Mouse (Mus musculus) heart, adult 9 months (tissue): ENCODE measurements at regions not wholly inside any gene's neighbourhood (a gene's known extent, or its start where the extent isn't known, plus 50 kb on each side); places are given as distances from the start of the nearest gene placed in this dataset.

Experiments
- DNase-seq, 2 experiments: peaks; one replicate each; pipeline ENCODE4 v3.0.0; 2022; ENCODE audit warnings: low spot score in 2 of 2

DNA sequence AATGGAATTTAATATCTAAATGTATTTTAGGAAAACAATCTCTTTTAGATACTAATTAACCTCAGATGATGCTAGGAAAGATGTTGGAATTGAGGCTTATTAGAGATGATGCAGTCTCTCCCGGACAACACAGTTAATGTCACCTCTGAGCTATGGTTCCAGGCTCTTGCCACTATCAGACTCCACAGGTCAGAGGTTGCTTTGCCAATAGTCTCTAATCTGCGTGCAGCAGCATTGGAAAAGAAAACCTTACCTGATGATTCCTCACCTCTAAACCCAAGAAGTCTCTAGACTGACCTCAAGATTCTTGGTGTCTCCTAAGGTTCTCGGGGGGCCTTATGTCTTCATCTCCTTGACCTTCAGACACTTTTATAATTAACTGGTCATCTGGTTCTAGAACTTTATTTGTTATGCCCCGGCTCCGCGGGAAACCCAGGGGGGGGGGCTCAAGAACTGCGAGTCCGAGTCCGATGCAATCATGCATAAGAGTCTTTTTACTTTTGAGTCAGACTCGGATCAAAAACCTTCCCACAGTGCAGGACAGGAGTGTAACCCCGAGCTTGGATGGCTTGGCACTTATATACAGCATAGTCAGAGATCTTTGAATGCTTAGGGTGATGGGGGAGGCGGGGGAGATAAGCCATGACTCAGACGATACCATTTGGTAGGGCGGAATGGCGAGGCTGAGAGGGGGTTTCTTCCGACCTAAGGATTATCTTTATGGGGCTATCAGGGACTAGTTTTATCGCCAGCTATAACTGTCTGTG is 626.9 kb downstream of the Zfp706 start:
- DNase-seq, result no peak

GRCm38 (mm10) chr15:36378640-36379039 is 628.9 kb downstream of the Zfp706 start:
- no peak for DNase-seq

- DNase-seq, result no peak
Observed at GRCm38 (mm10) chr15:36376551-36376950, 631.0 kb downstream of the Zfp706 start.

DNA sequence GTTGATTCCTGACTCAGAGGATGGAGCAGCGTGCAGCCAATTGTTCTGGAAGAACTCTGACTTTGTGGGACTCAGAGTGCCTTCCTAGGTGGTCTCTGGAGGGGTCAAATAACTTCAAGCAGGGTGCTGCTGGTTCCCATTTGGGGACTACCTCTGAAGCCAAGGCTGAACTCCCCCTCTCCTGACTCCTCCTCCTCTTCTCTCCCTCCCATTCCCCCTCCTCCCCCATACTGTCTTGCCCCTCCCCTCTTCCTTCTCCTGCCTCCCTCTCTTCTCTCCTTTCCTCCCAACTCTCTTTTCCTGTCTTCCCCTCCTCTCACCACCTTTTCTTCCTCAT is 632.1 kb downstream of the Zfp706 start:
- no peak for DNase-seq

GRCm38 (mm10) chr15:36374732-36375548 is 632.6 kb downstream of the Zfp706 start:
- peak; percentile 36 to 40 for DNase-seq

DNA sequence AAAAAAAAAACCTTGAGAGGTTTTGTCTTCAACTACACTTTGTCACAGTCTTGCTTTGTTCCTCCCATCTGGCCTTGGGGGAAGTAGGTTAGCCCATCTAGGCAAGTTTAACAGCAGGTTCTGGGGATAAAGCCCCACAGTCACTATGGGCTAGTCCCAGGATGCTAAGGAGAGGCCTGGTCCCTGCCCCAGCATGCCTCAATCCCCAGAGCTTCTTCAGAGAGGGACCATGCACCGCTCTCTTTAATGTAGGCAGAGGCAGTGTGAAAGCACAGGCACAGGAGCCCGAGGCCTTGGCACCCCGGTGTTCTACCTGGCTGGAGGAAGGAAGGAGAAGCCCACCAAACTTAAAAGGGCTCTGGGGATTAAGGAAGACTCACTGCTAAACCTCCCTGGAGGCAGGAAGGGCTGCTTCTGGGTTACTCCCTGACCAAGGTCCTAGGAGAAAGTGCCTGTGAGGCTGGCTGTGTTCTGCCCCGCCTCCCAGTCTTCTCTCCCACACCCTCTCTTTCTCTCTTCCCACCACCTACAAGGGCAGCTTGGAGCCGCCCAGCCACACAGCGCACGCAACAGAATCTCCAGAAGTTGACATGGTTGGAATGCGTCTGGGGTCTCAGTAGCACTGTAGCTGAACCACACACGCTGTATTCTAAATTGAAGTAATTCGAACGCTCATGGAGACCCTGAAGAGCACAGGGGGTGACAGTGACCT is 633.5 kb downstream of the Zfp706 start:
- no peak for DNase-seq

- no peak for DNase-seq
Observed at GRCm38 (mm10) chr15:36373481-36373880, 634.1 kb downstream of the Zfp706 start.

DNA sequence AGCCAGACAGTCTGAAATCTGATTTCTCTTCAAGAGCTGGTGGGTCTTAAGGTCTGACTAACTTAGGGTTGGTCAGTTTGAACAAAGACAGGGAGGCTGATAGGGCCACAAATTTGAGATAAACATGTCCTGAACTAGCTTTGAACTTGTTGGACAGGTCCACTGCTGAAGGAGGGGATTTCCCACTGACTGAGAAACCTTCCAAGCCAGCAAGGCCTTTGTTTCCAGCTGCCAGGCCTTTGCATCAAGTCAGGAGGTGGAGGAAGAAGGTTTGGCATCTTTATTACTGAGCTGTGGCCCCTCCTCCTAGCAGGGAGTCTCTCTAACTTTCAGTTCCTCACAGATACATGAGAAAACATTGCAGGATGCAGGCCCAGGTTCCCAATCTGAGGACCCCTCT is 636.2 kb downstream of the Zfp706 start:
- peak in 1 of 2 experiments; percentile 26 for DNase-seq

DNA sequence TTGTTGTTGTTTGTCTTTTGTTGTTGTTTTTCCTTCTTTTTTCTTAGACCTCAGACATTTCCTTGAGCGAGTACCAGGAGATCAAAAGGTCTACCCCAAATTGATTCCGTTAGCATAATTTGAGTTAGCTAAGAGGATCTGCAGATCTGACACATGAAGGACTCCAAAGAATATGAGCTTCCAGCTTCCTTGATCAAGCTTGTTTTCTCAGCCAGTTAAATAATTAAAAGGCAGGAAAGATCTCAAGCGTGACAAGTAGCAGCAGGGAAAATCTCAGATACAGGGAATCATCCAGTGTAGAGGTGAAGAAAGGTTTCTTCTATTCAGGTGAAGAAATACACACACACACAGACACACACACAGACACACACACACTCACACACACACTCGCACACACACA is 636.7 kb downstream of the Zfp706 start:
- DNase-seq, result no peak

DNA sequence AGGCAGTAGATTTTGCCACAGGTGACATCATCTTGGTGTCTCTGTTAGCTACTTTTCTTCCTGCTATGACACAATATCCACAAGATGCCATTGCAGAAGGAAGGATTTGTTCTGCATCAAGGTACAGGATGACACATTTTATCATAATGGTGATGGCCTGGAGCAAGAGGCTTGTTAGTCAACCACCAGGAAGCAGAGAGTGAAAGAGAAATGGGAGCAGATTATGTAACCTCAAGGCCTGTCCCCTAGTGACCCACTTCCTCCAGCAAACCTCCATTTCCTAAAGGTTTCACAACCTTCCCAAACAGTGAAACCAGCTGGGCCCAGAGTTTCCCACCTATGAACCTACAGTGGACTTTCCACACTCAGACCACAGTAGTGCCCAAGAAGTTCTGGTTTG is 640.3 kb downstream of the Zfp706 start:
- DNase-seq, result no peak

DNA sequence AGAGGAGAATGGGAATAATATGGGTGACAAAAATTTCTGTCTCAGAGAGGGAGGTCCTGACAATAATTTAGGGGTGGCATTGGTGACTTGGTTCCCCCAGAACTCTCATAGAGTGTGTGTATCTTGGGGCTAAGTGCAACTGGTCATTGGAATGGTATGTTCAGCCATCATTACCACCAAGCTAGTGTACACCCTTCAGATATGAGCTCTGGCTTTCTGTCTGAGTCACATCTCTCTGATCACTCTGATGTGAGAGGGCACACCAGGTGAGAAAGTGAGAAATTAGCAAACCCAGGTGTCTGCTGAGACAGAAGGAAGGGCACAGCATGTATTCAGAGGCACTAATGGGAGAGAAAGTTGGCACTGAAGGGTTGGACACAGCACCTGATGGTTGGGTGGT is 642.8 kb downstream of the Zfp706 start:
- DNase-seq, result no peak

GRCm38 (mm10) chr15:36364062-36364461 is 643.5 kb downstream of the Zfp706 start:
- DNase-seq, result peak in 1 of 2 experiments; percentile 25

GRCm38 (mm10) chr15:36362911-36363565 is 644.5 kb downstream of the Zfp706 start:
- no peak for DNase-seq

- DNase-seq, result no peak
Observed at GRCm38 (mm10) chr15:36361522-36362148, 645.9 kb downstream of the Zfp706 start.

- peak; percentile 32 to 44 for DNase-seq
Observed at GRCm38 (mm10) chr15:36360694-36361521, 646.7 kb downstream of the Zfp706 start.

DNA sequence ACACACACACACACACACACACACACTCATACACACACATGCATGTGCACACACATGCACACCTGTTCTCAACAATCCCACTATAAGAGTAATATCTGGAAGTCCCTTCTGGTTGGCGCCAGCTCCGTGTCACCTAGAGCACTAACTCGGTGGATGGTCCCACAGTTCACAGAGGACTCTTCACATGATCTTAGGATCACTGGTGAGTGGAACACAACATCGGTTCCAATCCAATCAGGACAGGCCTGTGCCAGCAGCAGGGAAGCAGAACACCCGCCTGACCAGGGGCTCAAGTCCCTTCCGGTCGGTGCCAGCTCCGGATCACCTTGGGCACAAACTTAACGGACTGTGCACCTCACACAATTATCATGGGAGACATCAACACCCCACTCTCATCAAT is 651.7 kb downstream of the Zfp706 start:
- DNase-seq, result no peak

DNA sequence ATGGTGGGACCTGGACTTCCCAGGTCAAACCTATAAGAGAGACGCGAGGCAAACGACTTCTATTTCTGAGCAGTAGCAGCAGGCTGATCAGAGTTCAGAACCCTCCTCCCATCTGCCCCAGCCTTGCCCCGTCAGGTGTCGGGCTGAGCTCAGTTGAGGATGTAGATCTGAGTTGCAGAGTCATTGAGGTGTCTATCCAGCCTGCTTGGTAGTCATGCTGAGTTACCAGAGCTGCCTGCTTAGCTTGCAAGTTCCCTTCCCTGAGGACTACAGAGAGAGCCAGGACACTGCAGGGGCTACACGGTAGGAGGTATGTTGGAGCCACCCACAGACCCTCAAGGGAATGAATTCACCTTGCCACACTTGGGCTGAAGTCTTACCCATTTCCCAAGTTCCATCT is 653.0 kb downstream of the Zfp706 start:
- no peak for DNase-seq

DNA sequence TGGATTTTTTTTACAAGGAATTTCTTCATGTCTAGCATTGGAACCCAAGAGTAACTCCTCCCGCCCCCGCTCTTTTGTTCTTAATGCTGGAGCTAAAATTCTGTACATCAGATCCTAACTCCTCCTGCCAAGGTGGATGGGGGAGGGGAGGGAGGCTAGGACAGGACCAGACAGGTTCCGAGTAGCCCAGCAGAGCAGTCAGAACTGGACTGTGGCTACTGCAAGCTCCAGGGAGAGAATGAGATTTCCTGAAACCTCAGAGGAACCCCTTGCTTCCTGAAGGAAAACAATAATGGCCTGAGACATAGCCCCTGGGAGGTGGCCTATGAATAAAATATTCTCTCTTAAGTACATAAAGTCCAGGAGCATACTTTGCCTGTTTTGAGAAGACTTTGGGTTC is 653.8 kb downstream of the Zfp706 start:
- DNase-seq, result peak in 1 of 2 experiments; percentile 8

GRCm38 (mm10) chr15:36352929-36353328 is 654.6 kb downstream of the Zfp706 start:
- DNase-seq, result no peak

- DNase-seq, result peak in 1 of 2 experiments; percentile 53
Observed at GRCm38 (mm10) chr15:36351693-36352092, 655.9 kb downstream of the Zfp706 start.

DNA sequence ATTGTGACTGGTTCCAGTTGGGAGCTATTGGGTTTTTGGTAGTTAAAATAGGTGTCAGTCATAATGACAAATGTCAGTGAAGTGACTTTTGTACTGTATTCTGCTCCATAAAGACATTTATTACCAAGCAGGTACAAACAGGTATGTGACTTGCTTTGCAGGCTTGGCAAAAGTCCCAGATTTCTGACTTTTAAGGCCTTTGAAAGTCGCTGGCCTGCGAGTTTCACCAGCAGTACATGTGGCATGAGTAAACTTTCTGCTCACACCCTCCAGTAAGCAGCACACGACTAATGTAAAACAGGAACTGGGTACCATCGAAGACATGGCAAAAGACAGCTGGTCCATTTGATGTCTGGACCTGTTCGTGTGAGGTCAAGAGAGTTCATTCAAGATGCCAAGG is 659.2 kb downstream of the Zfp706 start:
- DNase-seq, result no peak
